Mouse (Mus musculus) macrophage (primary cell): Measurements from ENCODE around the gene Pmepa1. TPM values are rescaled to one million over a fixed set of nuclear protein-coding genes. Genes with fewer than 3 reads are reported as not detected.

Experiments
- H3K27ac ChIP-seq: fragments of 350-480 bp; formaldehyde crosslinking; 2 replicates; pipeline ENCODE4 v1.9.0; 2021
- H3K36me3 ChIP-seq: fragments of 350-480 bp; formaldehyde crosslinking; 2 replicates; pipeline ENCODE4 v1.9.0; 2021; ENCODE audit errors: inconsistent target
- H3K4me3 ChIP-seq: fragments of 350-480 bp; formaldehyde crosslinking; 2 replicates; pipeline ENCODE4 v1.9.0; 2021; ENCODE audit errors: inconsistent target
- H3K79me2 ChIP-seq: fragments of 350-480 bp; formaldehyde crosslinking; 2 replicates; pipeline ENCODE4 v1.9.0; 2021; ENCODE audit errors: inconsistent target
- whole genome bisulfite sequencing: methylation state at CpG from one replicate; pipeline ENCODE4 v1.1.7; 2026; ENCODE audit warnings: inconsistent platforms; ENCODE audit not compliant: missing documents; 5-methylcytosine and 5-hydroxymethylcytosine counted together
- polyA plus RNA-seq: library from polyadenylated mRNA; stranded (reverse); fragments of 250-400 nt; gene quantifications from 3 replicates; pipeline ENCODE4 v1.2.4, GENCODE M21; 2018; ENCODE audit warnings: inconsistent platforms

The Pmepa1 gene
- polyA plus RNA-seq, 1 experiment from 2014 or later = 0.32 TPM

DNA sequence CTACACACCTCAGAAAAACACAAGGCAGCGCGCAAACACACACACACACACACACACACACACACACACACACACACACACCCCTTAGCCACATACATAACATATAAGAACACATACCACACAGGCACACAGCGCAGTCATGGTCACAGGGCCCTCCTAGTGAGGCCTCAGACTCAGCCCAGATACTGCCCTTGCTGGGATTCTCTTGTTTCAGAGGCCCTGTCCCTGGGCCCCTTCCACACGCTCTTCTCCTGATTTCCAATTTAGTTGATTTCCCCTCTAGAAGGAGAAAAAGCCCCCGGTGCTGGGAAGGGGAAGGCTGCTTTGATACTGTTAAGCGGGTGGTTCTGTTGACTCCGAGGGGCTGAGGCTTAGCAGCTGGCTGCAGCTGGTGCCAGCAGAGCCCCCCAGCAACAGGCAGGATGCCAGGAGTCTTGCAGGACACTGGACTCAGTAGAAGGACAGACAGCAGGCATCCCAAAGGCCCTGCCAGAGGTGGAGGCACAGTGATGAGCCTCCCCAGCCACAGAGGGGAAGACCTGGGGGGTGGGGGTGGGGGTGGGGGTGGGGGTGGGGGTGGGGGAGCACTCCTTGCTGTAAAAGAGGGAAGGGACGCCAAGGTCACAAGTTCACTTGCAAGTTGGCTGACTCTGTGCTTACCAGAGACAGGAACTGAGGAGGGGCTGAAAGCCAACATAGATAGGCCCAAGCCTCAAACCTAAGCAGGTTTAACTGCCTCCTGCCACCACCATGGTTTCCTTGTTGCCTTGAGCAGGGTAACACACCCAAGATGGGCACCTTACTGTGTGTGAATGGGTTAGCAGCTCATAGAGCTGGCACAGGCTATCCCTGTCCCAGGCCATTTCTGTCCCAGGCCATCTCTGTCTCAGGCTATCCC, 40.6 kb downstream of the Pmepa1 start:
- H3K36me3 ChIP-seq = no peaks in the 10 kb centered on the region
- H3K4me3 ChIP-seq = no peak overlapping the region
- H3K27ac ChIP-seq = no peak overlapping the region
- WGBS = 75% methylated on average over 6 of the region's 8 CpGs
- no peaks in the 10 kb centered on the region for H3K79me2 ChIP-seq

DNA sequence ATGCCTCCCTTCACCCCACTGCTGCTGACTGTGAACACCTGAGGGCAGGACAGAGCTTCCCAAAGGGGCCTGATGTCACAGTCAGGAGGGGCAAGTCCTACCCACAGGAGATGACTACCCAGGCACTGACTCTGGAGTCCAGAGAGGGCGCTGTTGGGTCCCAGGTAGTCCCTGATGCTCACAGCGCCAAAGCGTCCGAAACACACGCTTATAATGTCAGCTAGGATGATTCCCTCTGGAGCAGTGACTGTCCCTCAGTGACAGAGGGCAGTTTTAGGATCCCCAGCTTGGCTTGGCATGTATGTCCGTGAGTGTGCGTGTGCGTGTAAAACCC, 43.6 kb downstream of the Pmepa1 start:
- Histone ChIP-seq H3K4me3 (no peak overlapping the region), H3K36me3 (no peaks in the 10 kb centered on the region), H3K79me2 (no peaks in the 10 kb centered on the region), H3K27ac (no peak overlapping the region)
- WGBS = 97% methylated on average over 8 of the region's 8 CpGs

- no peak overlapping the region for H3K4me3 ChIP-seq
- 93% methylated on average over 22 of the region's 22 CpGs for WGBS
- no peaks in the 10 kb centered on the region for H3K79me2 ChIP-seq
- H3K27ac ChIP-seq = no peak overlapping the region
- H3K36me3 ChIP-seq = no peaks in the 10 kb centered on the region
These were observed 44.1 kb downstream of the Pmepa1 start for GRCm38 (mm10) chr2:173232065-173232765.

GRCm38 (mm10) chr2:173229578-173230224, 46.6 kb downstream of the Pmepa1 start:
- Histone ChIP-seq H3K79me2 (no peaks in the 10 kb centered on the region), H3K4me3 (no peak overlapping the region), H3K36me3 (no peaks in the 10 kb centered on the region), H3K27ac (no peak overlapping the region)
- 8% methylated on average over 10 of the region's 10 CpGs for WGBS

GRCm38 (mm10) chr2:173228567-173228966, 47.8 kb downstream of the Pmepa1 start:
- 96% methylated on average over 7 of the region's 8 CpGs for WGBS
- Histone ChIP-seq H3K36me3 (no peaks in the 10 kb centered on the region), H3K4me3 (no peak overlapping the region), H3K79me2 (no peaks in the 10 kb centered on the region), H3K27ac (no peak overlapping the region)

DNA sequence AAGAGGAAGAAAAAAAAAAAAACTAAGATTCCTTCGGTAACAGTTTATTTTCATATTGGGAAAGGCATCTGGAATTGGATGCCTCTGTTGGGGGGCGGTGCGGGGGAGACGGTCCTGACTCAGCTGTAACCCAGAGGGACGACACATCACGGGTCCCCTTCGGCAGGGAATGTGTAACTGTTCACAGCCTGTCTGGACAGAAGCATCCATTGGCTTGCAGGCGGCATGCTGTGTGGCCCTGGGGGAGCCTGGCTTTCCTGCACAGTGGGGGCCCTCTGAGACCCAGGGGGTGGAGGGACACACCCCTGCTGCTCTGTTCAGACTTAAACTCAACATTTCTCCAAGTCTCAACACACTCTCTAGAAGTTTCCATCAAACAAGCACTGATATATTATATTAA, 49.5 kb downstream of the Pmepa1 start:
- 93% methylated on average over 8 of the region's 8 CpGs for WGBS
- Histone ChIP-seq H3K27ac (no peak overlapping the region), H3K4me3 (no peak overlapping the region), H3K36me3 (no peaks in the 10 kb centered on the region), H3K79me2 (no peaks in the 10 kb centered on the region)

GRCm38 (mm10) chr2:173225906-173226305, 50.4 kb downstream of the Pmepa1 start:
- Histone ChIP-seq H3K4me3 (no peak overlapping the region), H3K27ac (no peak overlapping the region), H3K79me2 (no peaks in the 10 kb centered on the region), H3K36me3 (no peaks in the 10 kb centered on the region)
- WGBS = 94% methylated on average over 7 of the region's 7 CpGs

- Histone ChIP-seq H3K79me2 (no peaks in the 10 kb centered on the region), H3K4me3 (no peak overlapping the region), H3K27ac (no peak overlapping the region), H3K36me3 (no peaks in the 10 kb centered on the region)
- 63% methylated on average over 7 of the region's 7 CpGs for WGBS
These were observed 51.5 kb downstream of the Pmepa1 start for GRCm38 (mm10) chr2:173224832-173225231.

DNA sequence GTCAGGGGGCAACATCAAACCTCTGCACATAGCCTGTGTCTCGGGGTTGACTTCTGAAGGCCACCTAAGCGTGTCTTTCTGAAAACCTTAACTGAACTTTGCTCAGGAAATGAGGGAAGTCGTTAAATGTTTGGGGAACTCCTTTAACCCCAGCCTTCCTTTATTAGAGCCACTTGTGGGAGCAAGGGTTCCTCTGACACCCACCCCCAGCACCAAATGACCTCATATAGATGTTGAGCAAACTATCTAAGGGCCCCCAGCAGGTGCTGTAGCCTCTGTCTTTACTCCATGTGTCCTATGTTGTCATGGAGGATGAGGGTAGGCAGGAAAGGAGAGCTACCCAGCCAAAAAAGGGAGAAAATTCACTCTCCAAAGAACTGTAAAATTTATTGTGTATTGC, 52.2 kb downstream of the Pmepa1 start:
- WGBS = 10% methylated on average over 3 of the region's 3 CpGs
- H3K27ac ChIP-seq = no peak overlapping the region
- no peak overlapping the region for H3K4me3 ChIP-seq
- no peaks in the 10 kb centered on the region for H3K36me3 ChIP-seq
- H3K79me2 ChIP-seq = no peaks in the 10 kb centered on the region

GRCm38 (mm10) chr2:173223496-173223895, 52.8 kb downstream of the Pmepa1 start:
- Histone ChIP-seq H3K79me2 (peaks cover 2% of the 10 kb centered on the region; the same call in 1 of the 2 replicates), H3K27ac (no peak overlapping the region), H3K4me3 (no peak overlapping the region), H3K36me3 (no peaks in the 10 kb centered on the region)
- WGBS = 45% methylated on average over 3 of the region's 3 CpGs

GRCm38 (mm10) chr2:173220754-173221153, 55.6 kb downstream of the Pmepa1 start:
- H3K4me3 ChIP-seq = no peak overlapping the region
- H3K36me3 ChIP-seq = peaks cover 15% of the 10 kb centered on the region; the same call in 1 of the 2 replicates
- no peak overlapping the region for H3K27ac ChIP-seq
- 97% methylated on average over 9 of the region's 9 CpGs for WGBS
- H3K79me2 ChIP-seq = peaks cover 30% of the 10 kb centered on the region; the same call in 1 of the 2 replicates

GRCm38 (mm10) chr2:173219256-173219954, 56.9 kb downstream of the Pmepa1 start:
- Histone ChIP-seq H3K36me3 (peaks cover 27% of the 10 kb centered on the region; the same call in 1 of the 2 replicates), H3K79me2 (peaks cover 39% of the 10 kb centered on the region; the same call in 1 of the 2 replicates), H3K27ac (peak overlapping the region; percentile 60), H3K4me3 (peak overlapping the region; percentile 53)
- 25% methylated on average over 10 of the region's 10 CpGs for WGBS

DNA sequence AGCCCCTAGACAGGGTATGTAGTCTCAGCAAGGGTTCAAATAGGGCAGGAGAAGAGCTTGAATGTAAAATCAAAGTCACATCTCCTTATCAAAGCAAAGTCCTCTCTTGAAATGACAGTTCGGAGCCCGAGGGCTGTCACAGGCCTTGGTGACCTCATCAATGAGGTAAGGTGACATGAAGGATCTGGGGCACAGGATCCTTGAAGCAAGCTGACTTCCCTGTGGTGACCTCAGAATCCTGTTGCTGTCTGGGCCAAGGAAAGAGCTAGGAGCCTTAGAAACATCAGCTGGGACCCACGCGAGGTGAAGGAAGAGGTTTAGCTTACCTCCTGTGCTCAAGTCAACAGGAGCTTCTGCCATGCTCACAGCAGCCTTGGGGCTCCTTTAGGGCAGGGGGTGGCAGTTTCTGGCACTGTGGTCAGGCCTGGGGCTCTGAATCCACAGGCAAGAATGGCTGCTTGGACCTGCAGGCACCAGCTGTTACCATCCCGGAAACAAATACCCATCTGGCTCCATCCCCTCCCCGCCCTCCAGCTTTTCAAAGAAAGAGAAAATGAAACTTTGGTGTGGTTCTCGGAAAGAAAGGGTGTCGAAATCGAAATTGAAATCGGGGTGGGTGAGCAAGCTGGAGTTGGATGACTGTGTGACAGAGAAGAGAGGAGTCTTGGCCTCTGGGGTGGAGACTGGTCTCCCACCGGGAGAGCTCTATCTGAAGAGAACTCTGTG, 57.8 kb downstream of the Pmepa1 start, which contains the start of gene Zbp1:
Zbp1 (minus strand) TSS at position 508 of the 726 bp plus-strand sequence.
- H3K4me3 ChIP-seq = peak within 1 kb of the TSS; percentile 53
- H3K36me3 ChIP-seq = peaks cover 35% of the 10 kb centered on the region; the same call in 1 of the 2 replicates
- peak within 1 kb of the TSS; percentile 60 for H3K27ac ChIP-seq
- peaks cover 39% of the 10 kb centered on the region; the same call in 1 of the 2 replicates for H3K79me2 ChIP-seq
- WGBS = 22% methylated on average over 10 of the region's 11 CpGs
